Mouse (Mus musculus) midbrain, embryonic 10.5 days (tissue): ENCODE data around the gene Asb18. TPM values are rescaled to one million over a fixed set of nuclear protein-coding genes. Genes with fewer than 3 reads are reported as not detected.

Experiments
- DNase-seq: peaks from one replicate; pipeline ENCODE4 v3.0.0-alpha.2; 2017; ENCODE audit warnings: low spot score
- H3K27ac ChIP-seq: fragments of 300-500 bp; sonication (generic); replicated peaks from 2 replicates; pipeline ENCODE4 v1.5.1; 2016; ENCODE audit warnings: mild to moderate bottlenecking
- H3K27me3 ChIP-seq: fragments of 300-500 bp; sonication (generic); 2 replicates; pipeline ENCODE4 v1.6.1; 2016; ENCODE audit warnings: low read depth, mild to moderate bottlenecking; ENCODE audit not compliant: poor library complexity, severe bottlenecking
- H3K36me3 ChIP-seq: fragments of 300-500 bp; sonication (generic); 2 replicates; pipeline ENCODE4 v1.6.1; 2016; ENCODE audit warnings: mild to moderate bottlenecking, moderate library complexity
- H3K4me1 ChIP-seq: fragments of 300-500 bp; sonication (generic); 2 replicates; pipeline ENCODE4 v1.6.1; 2016
- H3K4me3 ChIP-seq: fragments of 300-500 bp; sonication (generic); 2 replicates; pipeline ENCODE4 v1.5.1; 2016; ENCODE audit warnings: mild to moderate bottlenecking, moderate library complexity
- H3K9me3 ChIP-seq: fragments of 300-500 bp; sonication (generic); replicated peaks from 2 replicates; pipeline ENCODE4 v1.6.1; 2016; ENCODE audit warnings: mild to moderate bottlenecking
- WGBS: fragments of 180-500 bp; shearing (Covaris S2); methylation state at CpG from one replicate; pipeline ENCODE4 v1.1.7; 2016; 5-methylcytosine and 5-hydroxymethylcytosine counted together
- polyA plus RNA-seq: library from polyadenylated mRNA; unstranded; fragments of >200 nt; fragmentation: Nextera tagmentation; extraction: Ambion mirVana; gene quantifications from 2 replicates; pipeline ENCODE4 v1.2.1, GENCODE M21; 2016

The Asb18 gene
- polyA plus RNA-seq, 1 experiment from 2014 or later, result 0.09 TPM

GRCm38 (mm10) chr1:89939596-89939960 is 74.9 kb downstream of the Asb18 start:
- Histone ChIP-seq H3K4me3 (no peak overlapping the region), H3K27ac (no peak overlapping the region), H3K4me1 (peaks cover 59% of the 10 kb centered on the region), H3K27me3 (peaks cover 100% of the 10 kb centered on the region), H3K36me3 (no peaks in the 10 kb centered on the region), H3K9me3 (no peaks in the 10 kb centered on the region)
- no peak for DNase-seq
- WGBS, result 27% methylated on average over 16 of the region's 16 CpGs

GRCm38 (mm10) chr1:89938884-89939595 is 75.4 kb downstream of the Asb18 start:
- Histone ChIP-seq H3K27me3 (peaks cover 100% of the 10 kb centered on the region), H3K9me3 (no peaks in the 10 kb centered on the region), H3K4me3 (no peak overlapping the region), H3K36me3 (no peaks in the 10 kb centered on the region), H3K27ac (no peak overlapping the region), H3K4me1 (peaks cover 61% of the 10 kb centered on the region)
- DNase-seq, result peak; percentile 32
- WGBS, result 23% methylated on average over 16 of the region's 16 CpGs

GRCm38 (mm10) chr1:89935493-89936348 is 78.7 kb downstream of the Asb18 start:
- Histone ChIP-seq H3K4me3 (peak overlapping the region; percentile 28), H3K27ac (0 out of 2 replicates have a peak overlapping the region, but pooled peaks have one; percentile 19), H3K9me3 (no peaks in the 10 kb centered on the region), H3K27me3 (peaks cover 100% of the 10 kb centered on the region), H3K4me1 (peaks cover 66% of the 10 kb centered on the region), H3K36me3 (no peaks in the 10 kb centered on the region)
- under 1% methylated on average over 29 of the region's 29 CpGs for WGBS
- DNase-seq, result peak; percentile 48

GRCm38 (mm10) chr1:89934316-89935260 is 79.9 kb downstream of the Asb18 start:
- H3K4me1 ChIP-seq, result peaks cover 70% of the 10 kb centered on the region

GRCm38 (mm10) chr1:89933786-89934185 is 80.7 kb downstream of the Asb18 start:
- Histone ChIP-seq H3K9me3 (no peaks in the 10 kb centered on the region), H3K4me1 (peaks cover 78% of the 10 kb centered on the region), H3K36me3 (no peaks in the 10 kb centered on the region), H3K27ac (no peak overlapping the region), H3K27me3 (peaks cover 100% of the 10 kb centered on the region), H3K4me3 (no peak overlapping the region; the same call in 1 of the 2 replicates)
- DNase-seq, result peak; percentile 32
- WGBS, result under 1% methylated on average over 21 of the region's 21 CpGs

More at GRCm38 (mm10) chr1:89934316-89935260, 79.9 kb downstream of the Asb18 start:
- Histone ChIP-seq H3K4me3 (no peak overlapping the region), H3K9me3 (no peaks in the 10 kb centered on the region), H3K27ac (no peak overlapping the region), H3K27me3 (peaks cover 100% of the 10 kb centered on the region), H3K36me3 (no peaks in the 10 kb centered on the region)
- 1% methylated on average over 19 of the region's 19 CpGs for WGBS
- peak; percentile 39 for DNase-seq

- no peak for DNase-seq
- no peak overlapping the region for H3K4me3 ChIP-seq
- H3K27ac ChIP-seq, result no peak overlapping the region
- peaks cover 100% of the 10 kb centered on the region for H3K27me3 ChIP-seq
- H3K36me3 ChIP-seq, result no peaks in the 10 kb centered on the region
- H3K9me3 ChIP-seq, result no peaks in the 10 kb centered on the region
- H3K4me1 ChIP-seq, result peaks cover 83% of the 10 kb centered on the region
- WGBS, result 1% methylated on average over 6 of the region's 6 CpGs
These were observed 81.4 kb downstream of the Asb18 start for GRCm38 (mm10) chr1:89933028-89933427.

GRCm38 (mm10) chr1:89932616-89933015 is 81.8 kb downstream of the Asb18 start:
- Histone ChIP-seq H3K27ac (no peak overlapping the region), H3K36me3 (no peaks in the 10 kb centered on the region), H3K4me1 (peaks cover 84% of the 10 kb centered on the region), H3K27me3 (peaks cover 100% of the 10 kb centered on the region), H3K9me3 (no peaks in the 10 kb centered on the region), H3K4me3 (peak overlapping the region; percentile 63)
- WGBS, result 0% methylated on average over 16 of the region's 16 CpGs
- peak; percentile 68 for DNase-seq

GRCm38 (mm10) chr1:89932021-89932423 is 82.4 kb downstream of the Asb18 start:
- 2% methylated on average over 19 of the region's 19 CpGs for WGBS
- no peak overlapping the region for H3K27ac ChIP-seq
- H3K36me3 ChIP-seq, result no peaks in the 10 kb centered on the region
- peaks cover 100% of the 10 kb centered on the region for H3K27me3 ChIP-seq
- H3K4me1 ChIP-seq, result peaks cover 90% of the 10 kb centered on the region
- peak overlapping the region; percentile 63 for H3K4me3 ChIP-seq
- peak; percentile 47 for DNase-seq
- H3K9me3 ChIP-seq, result no peaks in the 10 kb centered on the region

- WGBS, result under 1% methylated on average over 33 of the region's 33 CpGs
- H3K9me3 ChIP-seq, result no peaks in the 10 kb centered on the region
- peak; percentile 90 for DNase-seq
- peak within 1 kb of the TSS; percentile 81 for H3K27ac ChIP-seq
- H3K27me3 ChIP-seq, result peaks cover 100% of the 10 kb centered on the region
- H3K4me3 ChIP-seq, result peak within 1 kb of the TSS; percentile 63
- peaks cover 92% of the 10 kb centered on the region for H3K4me1 ChIP-seq
- H3K36me3 ChIP-seq, result no peaks in the 10 kb centered on the region
These were observed 83.3 kb downstream of the Asb18 start, which contains the start of gene Gbx2 for GRCm38 (mm10) chr1:89931120-89931519. TSS of gene Gbx2 (minus strand) at chr1:89931179.

GRCm38 (mm10) chr1:89930551-89930950 is 83.9 kb downstream of the Asb18 start:
- H3K27ac ChIP-seq, result peak overlapping the region; percentile 81
- under 1% methylated on average over 45 of the region's 45 CpGs for WGBS
- peaks cover 100% of the 10 kb centered on the region for H3K27me3 ChIP-seq
- DNase-seq, result no peak
- peak overlapping the region; percentile 63 for H3K4me3 ChIP-seq
- no peaks in the 10 kb centered on the region for H3K36me3 ChIP-seq
- no peaks in the 10 kb centered on the region for H3K9me3 ChIP-seq
- H3K4me1 ChIP-seq, result peaks cover 92% of the 10 kb centered on the region

- Histone ChIP-seq H3K4me1 (peaks cover 92% of the 10 kb centered on the region), H3K27me3 (peaks cover 100% of the 10 kb centered on the region), H3K27ac (peak overlapping the region; percentile 81), H3K36me3 (no peaks in the 10 kb centered on the region), H3K4me3 (peak overlapping the region; percentile 63), H3K9me3 (no peaks in the 10 kb centered on the region)
- DNase-seq, result peak; percentile 71
- under 1% methylated on average over 54 of the region's 55 CpGs for WGBS
These were observed 84.6 kb downstream of the Asb18 start for GRCm38 (mm10) chr1:89929721-89930505.
